Mouse (Mus musculus): Measurements from ENCODE around the gene Plekhg3. TPM values are rescaled to one million over a fixed set of nuclear protein-coding genes. Genes with fewer than 3 reads are reported as not detected.

Plekhg3 gene
- total RNA-seq, 1 experiment from 2014 or later = 16.7 TPM

DNA sequence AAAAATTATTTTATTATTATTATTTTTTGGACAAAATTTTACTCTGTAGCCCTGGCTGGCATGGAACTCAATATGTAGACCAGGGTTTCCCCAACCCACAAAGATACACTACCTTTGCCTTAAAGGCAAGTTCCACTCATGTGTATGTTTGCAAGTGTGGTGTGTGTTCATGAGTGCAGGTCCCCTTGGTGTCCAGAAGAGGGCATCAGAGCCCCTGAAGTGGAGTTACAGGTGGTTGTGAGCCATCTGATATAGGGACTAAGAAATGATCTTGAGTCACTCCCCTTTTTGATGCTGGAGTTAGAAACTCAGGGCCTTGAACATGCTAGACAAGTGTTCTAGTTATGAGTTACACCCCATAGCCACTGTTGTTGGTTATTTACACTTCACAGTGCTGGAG, 54.3 kb downstream of the Plekhg3 start:
- DNase-seq = no peak

DNA sequence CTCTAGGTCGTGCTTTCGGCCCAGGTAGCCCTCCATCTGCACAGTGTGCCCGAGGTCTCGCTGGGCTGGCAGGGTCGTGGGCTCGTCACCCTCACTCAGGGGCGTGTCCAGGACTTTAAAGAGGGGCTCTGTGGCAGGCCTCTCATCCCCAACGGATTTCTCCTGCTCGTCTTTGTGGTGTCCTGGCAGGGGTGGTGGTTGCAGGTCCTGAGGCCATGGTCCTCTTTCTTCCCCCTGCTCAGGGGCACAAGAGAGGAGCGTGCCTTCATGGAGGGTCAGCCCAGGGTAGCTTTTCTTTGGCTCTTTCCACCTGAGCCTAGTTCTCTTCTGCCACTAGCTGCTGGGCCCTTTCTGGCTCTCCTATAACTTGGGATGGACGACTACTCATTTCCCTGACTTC, 56.7 kb downstream of the Plekhg3 start:
- no peak for DNase-seq

DNA sequence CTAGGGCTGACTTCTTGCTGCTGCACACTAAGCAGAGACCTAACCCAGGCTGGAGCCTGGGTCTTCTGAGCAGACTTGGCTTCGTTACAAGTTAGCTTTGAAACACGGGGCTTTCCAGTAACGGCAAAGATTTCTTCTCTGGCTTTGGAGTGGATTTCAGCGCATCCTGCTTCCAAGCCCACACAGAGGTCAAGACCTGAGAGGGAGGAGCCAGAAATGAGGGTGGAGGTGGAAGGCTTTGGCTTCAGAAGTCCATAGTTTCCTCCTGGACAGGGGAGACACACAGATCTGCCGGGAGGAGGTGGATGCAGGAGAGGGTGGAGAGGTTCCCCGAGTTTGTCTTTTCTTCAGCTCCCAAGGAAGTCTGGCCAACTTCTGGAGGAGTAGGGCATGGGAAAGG, 58.8 kb downstream of the Plekhg3 start:
- peak; percentile 51 for DNase-seq

DNA sequence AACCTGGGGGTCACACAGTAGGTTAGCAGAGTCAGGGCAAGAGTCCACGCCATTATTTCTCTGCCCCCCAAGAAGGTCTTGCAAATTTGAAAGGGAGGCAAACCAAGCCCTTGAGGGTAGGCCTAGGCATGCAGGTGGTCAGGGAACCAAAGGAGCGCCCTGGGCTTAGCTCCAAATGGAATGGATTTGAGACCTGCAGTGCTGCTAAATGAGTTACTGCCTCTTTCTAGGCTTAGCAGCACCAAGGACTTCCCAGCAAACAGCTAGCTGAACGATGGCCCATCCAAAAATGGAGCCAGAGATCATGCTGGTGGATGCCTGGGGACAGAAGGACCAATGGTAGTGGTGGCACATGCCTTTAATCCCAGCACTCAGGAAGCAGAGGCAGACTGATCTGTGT, 60.3 kb downstream of the Plekhg3 start:
- no peak for DNase-seq

DNA sequence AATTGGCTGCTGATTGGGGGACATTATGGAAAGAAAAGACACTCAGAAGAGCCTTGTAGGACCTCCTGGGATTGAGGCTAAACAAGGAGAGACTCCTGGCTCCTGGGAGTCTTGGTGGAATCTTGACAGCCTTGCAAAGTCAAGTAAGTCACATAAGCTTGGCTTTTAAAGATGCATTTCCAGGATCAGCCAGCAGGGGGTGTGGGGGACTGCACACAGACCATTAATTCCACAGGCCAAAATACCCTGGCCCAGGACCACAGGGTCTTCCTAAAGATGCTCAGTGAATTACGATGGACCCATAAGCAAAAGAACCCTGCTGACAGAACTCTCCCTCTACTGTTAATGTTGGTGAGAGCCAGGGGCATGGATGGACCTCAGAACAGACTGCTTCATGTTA, 61.5 kb downstream of the Plekhg3 start:
- peak; percentile 66 for DNase-seq

DNA sequence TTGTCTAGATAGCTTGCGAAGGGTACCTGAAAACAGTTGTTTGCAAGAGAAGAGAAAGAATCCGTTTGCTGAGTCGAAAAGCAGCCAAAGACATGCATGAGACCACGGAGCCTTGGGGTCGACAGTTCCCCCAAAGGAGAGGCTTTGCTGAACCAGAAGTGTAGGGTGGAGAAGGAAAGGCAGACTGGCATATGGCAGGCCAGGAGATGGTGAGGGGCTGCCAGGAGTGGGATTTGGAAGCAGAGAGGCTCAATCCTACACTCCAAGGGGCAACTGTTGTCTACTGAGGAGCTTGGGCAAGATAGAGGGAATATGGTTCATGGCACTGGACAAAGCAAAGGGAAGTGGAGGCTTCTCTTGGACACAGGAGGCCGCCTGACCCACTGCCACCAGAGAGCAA, 62.6 kb downstream of the Plekhg3 start:
- no peak for DNase-seq

DNA sequence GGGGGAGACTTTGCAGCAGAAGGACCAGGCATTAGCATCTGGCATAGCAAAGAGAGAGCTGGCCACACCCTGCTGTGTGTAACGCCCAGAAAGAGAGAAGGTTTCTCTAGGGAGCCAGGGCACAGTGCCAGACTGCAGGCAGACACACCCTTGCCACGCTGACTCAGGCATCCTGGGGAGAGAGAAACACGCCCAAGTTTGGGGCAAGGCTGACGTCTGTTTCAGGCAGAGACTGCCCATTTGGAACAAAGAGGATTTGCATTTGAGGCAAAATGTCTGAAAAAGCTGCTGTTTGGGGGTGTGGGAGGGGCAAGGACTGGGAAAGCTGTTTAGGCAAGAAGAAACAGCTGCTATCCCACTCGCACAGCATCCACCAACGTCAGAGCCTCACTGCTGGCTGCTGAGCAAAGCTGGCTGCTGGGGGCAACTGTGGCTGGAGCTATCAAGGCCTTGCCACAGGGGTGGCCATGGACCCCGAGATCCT, 63.2 kb downstream of the Plekhg3 start:
- DNase-seq = peak; percentile 92

DNA sequence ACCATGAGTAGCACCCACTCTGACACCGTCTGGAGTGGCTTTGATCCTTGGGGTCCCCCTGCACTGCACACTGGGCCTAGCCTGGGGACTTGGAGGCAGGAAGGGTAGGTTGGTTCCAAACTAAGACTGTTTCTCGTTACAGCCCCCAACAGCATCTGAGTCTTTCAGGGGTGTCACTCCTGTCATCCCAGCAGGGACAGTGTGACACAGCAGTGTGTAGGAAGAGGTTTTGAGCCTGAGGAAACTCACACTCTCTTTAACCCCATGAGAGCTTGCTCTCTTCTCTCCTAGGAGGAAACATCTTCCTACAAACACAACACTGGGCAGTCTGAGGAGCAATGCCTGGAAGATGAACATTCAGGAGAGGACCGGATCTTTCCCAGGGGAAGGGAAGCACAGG, 63.9 kb downstream of the Plekhg3 start:
- no peak for DNase-seq

DNA sequence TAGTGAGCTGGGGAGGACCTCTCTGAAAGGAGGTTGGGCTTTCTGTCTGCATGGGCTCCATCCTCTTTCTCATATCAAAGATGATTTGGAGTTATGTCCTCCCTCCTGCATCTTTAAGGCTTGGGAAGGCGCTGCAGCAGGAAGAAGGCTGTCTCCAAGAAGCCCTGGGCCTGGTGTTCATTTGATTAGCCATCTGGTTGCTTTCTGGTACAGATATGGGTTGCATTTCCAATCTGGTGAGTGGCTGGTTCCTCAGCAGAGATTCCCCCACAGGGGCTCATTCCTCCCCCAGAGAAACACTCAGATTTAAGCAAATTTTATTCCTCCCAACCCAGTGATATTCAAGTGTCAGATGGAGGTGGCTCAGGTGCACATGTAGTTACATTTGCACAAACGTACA, 65.1 kb downstream of the Plekhg3 start:
- no peak for DNase-seq

DNA sequence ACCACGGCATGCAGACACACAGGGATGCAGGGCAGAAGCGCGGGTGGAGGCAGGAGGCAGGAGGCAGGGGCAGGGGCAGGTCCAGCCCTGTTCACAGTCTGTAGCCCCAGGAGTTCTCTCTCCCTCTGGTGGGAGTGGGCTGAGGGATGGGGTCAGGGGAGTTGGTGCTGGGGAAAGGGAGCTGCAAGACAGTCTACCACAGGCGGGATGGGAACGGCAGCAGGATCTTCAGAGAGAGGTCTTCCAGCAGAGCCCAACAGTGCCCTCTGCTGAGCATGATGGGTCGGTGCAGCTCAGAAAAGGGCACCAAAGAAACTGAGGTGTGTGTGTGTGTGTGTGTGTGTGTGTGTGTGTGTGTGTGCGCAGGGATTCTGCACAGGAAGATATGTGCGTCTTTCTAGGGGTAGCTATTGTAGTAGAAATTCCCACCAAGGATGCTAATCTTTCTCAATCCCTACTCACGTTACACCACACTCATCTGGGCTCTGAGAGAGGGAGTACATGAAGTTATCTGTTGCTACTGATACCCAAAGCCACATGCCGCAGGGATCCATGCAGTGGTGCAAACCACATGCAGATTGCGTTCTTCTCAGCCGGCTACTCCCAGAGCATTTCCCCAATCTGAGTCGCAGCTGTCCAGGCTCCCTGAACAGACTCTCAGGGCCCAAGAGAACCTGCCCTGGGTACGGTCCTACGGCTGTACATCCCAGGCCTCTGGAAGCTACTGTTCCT, 65.8 kb downstream of the Plekhg3 start:
- peak; percentile 86 for DNase-seq

DNA sequence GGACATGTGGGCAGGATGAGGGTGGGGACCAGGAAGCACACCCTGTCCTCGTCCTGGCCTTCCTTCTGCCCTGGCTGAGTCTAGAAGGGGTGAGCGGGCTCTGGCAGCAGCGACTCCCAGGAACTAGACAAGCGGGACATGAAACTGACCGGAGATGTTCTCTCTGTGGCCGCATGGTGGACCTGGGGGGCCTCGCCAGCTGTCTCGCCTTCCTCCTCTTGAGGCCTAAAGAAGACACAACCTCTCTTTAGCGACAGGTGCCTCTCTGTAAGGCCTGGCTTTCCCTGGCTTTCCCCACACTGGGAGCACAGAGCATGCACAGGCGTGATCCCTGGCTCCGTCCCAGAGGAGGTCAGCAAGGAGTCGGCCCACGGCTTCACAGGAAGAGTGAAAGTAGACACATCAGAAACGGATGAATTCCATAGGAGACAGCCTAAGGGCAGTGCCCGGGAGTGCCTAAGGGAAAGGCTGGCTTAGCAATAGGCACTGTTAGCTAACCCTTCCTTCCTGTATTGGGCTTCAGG, 66.9 kb downstream of the Plekhg3 start:
- no peak for DNase-seq

DNA sequence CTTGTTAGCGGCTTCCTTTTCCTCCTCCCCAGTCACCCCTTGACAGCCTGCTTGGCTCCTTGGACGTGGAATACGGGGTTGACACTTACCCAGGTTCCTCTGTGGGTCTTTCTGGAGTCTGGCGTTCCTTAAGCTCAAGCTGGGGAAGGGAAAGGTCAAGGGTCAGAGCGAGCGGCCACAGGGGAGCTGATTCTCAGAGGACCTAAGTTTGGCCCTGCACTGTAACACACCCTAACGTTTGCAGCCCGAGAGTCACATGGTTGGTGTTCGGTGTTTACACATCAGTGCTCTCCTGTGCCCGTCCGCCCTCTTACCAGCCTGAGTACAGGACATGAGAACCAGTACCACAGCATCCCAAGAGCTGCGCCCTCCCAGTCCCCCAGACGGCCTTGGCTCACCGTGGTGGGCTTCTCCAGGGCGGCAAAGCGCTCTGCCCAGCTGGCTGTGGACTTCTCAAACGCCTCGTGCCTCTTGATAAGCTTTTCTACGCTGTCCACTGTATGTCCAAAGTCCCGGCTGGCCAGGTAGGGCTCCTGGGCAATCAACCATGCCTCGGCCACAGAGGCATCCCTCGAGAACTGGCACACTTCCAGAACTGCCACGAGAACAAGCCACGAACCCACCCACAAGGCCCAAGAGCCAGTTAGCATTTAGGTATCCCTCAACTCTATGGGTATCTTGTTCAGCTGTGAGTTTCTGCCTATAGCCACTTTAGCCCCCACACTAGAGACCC, 67.7 kb downstream of the Plekhg3 start:
- no peak for DNase-seq

DNA sequence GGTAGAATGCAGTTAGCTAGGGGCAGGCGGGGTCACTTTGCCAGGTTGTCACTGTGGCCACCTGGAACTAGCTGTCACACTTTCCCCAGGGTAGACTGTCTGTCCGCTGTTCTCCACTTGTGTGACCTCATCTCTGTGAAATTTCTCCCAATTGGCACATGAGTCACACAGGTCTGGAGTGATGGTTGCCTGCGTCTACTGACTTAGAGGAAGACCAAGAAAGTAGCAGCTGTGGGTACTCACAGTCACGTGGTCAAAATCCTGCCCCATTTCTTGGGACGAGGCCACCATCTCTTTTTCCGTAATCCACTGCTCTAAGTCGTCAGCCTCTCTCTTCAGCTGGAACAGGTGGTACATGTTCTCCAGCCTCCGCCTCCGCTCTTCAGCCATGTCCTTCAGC, 73.1 kb downstream of the Plekhg3 start:
- DNase-seq = no peak

DNA sequence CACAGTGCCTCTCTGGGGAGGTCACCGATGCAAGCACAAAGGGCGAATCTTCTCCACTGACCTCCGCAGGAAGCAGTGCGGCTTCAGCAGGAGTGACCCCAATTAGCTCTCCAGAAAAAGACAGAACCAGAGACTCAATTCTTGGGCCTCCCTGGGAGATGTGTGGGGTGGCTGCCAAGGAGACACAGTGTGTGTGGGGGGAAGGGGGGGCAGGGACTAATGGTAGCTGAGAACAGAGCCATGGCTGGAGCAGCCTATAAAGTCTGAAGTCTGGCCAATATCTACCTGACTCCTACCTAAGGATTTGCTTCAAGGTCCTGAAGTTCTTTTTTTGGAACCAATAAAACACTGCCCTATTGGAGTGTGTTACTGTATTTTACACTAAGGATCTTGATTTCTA, 73.9 kb downstream of the Plekhg3 start:
- DNase-seq = no peak

DNA sequence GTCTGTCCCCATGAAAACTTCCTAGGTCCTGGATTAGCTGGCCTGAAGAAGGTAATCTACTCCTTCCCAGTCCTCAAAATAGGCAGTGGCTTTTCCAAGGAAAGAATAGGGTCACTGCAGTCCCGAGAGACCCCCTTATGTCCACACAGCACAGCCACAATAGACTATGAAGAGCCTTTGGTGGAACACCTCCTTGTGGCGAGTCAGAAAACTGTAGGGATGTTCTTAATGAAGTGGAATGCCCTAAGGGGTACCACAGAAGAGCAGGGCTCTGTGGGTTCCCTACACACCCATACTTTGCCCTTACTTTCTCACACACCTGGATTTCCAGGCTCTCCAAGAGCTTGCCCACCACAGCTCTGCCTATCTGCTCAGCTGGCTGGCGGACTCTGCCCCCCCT, 75.1 kb downstream of the Plekhg3 start:
- DNase-seq = no peak

DNA sequence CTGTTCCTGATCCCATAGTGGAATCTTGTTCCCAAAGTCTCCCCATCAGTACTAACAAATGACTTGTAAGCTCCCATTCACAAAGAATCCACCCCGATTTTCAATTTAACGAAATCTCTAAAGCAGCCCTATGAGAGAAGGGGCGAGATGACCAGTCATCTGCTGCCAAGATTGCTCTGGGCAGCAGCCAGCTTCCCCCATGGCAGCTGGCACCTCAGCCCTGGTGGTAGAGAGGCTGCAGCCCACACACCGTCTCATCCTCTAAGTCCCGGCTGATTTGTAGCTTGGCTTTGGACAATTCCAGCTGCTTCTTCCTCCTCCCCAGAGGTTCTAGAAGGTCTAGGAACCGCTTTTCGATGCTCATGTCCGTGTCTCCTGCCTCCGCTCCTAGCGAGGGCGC, 77.5 kb downstream of the Plekhg3 start:
- DNase-seq = no peak

DNA sequence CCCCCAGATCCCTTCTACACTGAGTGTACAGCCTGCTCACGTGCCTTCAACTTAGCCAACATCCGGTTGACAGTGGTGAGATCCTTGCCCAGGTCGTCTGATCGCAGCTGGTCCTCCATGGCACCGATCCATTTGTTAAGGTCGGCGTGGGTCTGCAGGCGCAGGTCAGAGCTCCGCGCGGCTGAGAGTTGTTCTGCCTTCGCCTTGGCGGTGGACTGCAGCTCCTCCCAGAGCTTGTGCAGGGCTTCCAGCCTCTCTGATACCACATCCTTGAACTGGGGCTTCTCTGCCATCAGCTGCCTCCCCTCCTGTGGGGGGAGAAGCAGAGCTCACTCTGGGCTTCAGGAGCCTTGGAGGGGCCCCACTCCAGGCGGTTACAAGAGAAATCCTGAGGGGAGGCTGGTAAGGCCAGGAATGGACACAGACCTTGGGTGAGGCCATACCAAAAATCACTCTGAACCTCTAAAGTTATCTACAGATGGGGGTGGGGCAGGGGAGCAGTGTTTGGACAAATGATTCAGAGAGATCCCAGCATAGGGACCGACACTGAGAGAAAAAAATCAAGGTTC, 78.4 kb downstream of the Plekhg3 start:
- peak; percentile 62 for DNase-seq

DNA sequence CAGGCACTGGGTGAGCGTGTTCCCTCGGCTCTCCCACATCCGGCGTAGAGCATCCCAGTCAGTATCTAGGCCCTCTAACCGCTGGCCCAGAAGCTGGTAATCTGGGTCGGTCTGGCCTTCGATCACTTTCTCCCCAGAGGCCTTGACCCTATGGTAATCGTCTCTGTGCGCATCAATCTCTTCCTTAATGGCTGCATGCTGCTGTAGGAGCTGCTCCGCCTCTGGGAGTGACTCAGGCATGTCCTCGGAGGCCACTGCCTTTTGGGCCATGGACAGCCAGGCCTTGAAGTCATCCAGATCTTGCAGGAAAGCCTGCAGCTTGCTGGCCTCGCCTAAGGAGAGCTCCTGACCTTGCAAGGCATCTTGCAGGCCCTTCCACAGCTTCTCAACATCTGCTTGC, 81.9 kb downstream of the Plekhg3 start:
- peak; percentile 78 for DNase-seq

DNA sequence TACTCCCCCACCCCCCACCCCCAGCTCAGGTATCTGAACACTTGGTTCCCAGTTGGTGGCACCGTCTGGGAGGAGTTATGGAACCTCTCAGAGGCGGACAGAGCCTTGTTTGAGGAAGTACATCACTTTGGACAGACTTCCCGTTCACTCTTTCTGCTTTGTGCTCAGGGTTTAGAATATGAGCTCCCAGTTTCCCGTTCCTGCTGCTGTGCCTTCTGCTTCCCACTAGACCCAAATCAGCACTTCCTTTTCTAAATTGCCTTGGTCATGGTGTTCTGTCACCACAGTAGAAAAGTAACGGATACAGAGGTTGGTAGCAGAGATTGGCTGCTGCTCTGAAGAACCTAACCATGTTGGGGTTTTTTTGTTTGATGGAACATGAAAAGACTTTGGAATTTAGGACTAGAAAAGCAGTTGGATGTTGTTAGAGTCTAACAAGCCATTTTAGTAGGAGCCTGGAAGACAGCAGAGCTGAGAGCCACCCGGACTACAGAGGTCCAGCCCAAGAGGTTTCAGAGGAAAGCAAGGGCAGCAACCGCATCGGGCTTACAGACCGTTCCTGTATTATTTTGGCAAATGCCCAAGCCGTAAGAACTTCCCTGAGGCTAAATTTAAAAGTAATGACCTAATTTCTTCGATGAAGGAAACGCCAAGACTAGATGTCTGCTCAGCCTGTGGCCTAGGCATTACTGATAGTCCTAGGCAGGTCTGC, 84.3 kb downstream of the Plekhg3 start:
- no peak for DNase-seq

DNA sequence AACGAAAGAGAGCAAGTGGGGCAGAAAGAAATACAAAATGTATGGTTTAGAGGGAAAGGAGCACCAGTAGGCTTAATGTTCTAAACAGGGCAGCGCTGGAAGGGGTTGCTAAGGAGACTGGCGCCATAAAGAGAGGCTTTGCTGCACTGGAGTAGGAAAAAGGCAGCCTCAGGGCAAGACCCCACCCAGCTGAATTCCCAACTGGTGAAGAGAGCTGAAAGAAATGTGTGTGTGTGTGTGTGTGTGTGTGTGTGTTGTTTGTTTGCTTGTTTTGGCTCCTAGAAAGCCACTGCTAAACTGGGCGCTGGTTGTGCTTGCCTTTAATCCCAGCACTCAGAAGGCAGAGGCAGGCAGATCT, 84.9 kb downstream of the Plekhg3 start:
- no peak for DNase-seq

DNA sequence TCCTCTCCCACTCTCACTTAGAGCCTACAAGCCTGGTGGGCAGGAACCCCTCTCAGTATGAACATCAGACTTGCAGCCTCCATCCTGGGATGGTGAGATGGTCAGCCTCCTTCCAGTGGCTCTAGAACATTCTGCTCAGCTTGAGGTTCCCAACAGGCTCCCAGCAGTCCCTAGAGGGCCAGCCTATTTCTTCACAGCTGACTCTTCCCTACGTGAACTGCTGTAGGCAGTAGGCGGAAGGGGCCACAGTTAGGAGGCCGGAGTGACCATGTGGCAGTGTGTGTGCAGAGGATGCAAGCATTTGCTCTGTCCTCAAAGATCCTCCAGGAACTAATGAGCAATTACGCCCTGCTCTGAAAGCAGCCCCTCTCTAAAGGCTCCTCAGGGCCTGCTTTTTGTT, 87.5 kb downstream of the Plekhg3 start:
- DNase-seq = no peak

DNA sequence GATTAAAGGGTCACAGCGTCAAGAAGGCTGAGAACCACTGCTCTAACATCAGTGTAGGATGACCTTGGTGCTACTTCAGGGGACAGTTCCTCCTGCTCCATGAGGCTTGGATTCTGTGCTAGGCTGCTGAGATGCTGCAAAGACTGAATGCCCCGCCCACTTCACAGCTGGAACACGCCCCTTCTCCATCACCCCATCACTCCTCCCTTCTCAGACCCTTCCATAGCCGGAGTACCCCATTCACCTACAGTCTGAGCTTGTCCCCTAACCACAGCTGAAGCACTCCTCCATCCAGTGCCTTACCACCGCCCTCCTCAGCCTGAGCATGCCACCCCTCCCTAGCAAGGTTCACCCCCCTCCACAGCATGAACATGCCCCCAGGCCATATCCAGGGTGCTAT, 89.2 kb downstream of the Plekhg3 start:
- no peak for DNase-seq

DNA sequence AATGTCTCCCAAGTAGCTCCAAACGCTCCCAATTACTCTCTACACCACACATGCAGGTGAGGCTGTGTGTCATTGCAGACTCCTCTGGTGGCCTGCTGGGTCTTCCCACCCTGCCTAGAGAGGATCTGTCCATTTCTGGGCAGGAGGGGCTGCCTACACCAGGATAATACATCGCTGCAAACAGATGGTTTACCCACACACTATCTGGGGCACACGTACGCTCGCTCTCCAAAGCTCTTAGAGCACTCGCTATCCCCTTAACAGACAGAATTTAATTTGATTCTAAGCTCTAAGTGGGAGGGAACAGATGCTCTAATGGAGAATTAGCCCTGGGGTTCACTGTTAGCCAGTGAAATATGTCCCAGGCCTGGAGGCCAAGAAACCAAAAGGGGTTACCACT, 92.7 kb downstream of the Plekhg3 start:
- DNase-seq = no peak

All from adrenal gland, postnatal 14 days (tissue).